Mouse (Mus musculus) cerebellum, adult 2 months (tissue): Measurements from ENCODE around the gene Keap1.

Experiments
- CTCF ChIP-seq: fragments of 200-500 bp; IDR thresholded peaks from 2 replicates; pipeline ENCODE4 v1.5.1; 2011; ENCODE audit warnings: low read depth, mild to moderate bottlenecking, control low read depth, low read length, moderate library complexity, borderline replicate concordance; ENCODE audit not compliant: insufficient read depth
- POLR2A ChIP-seq: fragments of 200-500 bp; IDR thresholded peaks from 2 replicates; pipeline ENCODE4 v1.6.1; 2011; ENCODE audit warnings: low read length, control low read depth, borderline replicate concordance; ENCODE audit not compliant: insufficient read depth

GRCm38 (mm10) chr9:21204528-21205272 is 34.5 kb downstream of the Keap1 start:
- TF ChIP-seq CTCF (no peak), POLR2A (no peak)
